ENCODE assay signal across 18 mouse cellular contexts in the genomic region with DNA sequence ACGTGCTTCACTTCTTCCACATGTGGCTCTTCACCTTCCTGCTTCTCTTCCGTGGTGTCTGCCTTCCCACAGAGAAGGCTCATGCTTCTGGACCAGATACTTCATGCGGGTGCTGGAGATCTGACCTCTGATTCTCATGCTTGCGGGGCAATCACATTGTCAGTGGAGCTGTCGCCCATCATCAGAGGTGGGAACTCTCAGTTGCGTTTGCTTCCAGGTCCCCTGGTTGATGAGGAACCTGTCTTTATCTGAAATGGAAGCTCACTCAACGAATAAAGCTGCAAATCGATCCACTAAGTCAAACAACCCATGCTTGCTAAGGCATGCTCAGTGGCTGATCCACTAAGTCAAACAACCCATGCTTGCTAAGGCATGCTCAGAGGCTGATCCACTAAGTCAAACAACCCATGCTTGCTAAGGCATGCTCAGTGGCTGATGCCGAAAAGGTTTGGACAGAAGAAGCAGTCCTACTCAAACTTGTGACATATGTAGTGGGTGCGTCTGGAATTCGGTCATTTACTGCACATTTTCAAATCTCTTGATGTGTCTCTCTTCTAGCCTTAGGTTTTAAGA. TPM values are rescaled to one million over a fixed set of nuclear protein-coding genes. Genes with fewer than 3 reads are reported as not detected.
A peak's percentile ranks its signal among the peaks of the same experiment; 100 is the strongest.
DNase-seq lines count a peak whose midpoint lies in the region; ATAC-seq and TF ChIP-seq lines count a peak whose summit lies in the region.
"Had no signal": no experiment of that assay in that cellular context is flagged by ENCODE, and none has a peak within 500 bp of the region (broad histone marks: within the 10 kb centered on the region; RNA-seq: fewer than 3 reads in every experiment).

No protein-coding gene starts in this region.

- no peaks in the 10 kb centered on the region for H3K27me3 ChIP-seq in liver, adult 2 months (ENCODE audit: control insufficient read depth, insufficient read depth, low read length)
- no peaks in the 10 kb centered on the region for H3K27me3 ChIP-seq in liver, embryonic 12.5 days (replicated peaks)
- no peaks in the 10 kb centered on the region for H3K27me3 ChIP-seq in liver, embryonic 16.5 days (ENCODE audit: control insufficient read depth, insufficient read depth, low read depth, low read length)
- H3K27me3 ChIP-seq in midbrain, embryonic 10.5 days (ENCODE audit: low read depth, poor library complexity, severe bottlenecking) = no peaks in the 10 kb centered on the region
- H3K27me3 ChIP-seq: hindbrain, embryonic 12.5 days had no signal

- H3K9ac ChIP-seq in liver, adult 2 months (ENCODE audit: low read depth, low read length) = no peak overlapping the region
- no peak overlapping the region for H3K9ac ChIP-seq in liver, embryonic 12.5 days
- H3K9ac ChIP-seq in liver, embryonic 16.5 days (ENCODE audit: low read depth, low read length) = no peak overlapping the region
- H3K9ac ChIP-seq: heart, embryonic 13.5 days; hindbrain, embryonic 12.5 days had no signal

- H3K4me1 ChIP-seq in liver, adult 2 months (ENCODE audit: control insufficient read depth, insufficient read depth, low read length) = peaks cover 17% of the 10 kb centered on the region; the same call in 1 of the 2 replicates
- no peaks in the 10 kb centered on the region for H3K4me1 ChIP-seq in liver, embryonic 12.5 days
- H3K4me1 ChIP-seq in liver, embryonic 16.5 days (ENCODE audit: control insufficient read depth, low read depth, low read length) = no peaks in the 10 kb centered on the region; the same call in 1 of the 2 replicates
- no peaks in the 10 kb centered on the region for H3K4me1 ChIP-seq in midbrain, embryonic 10.5 days
- H3K4me1 ChIP-seq: heart, embryonic 13.5 days; hindbrain, embryonic 12.5 days had no signal

- peak; percentile 93 for DNase-seq in liver, adult 2 months (ENCODE audit: extremely low read depth, low read depth, low spot score)
- DNase-seq in urinary bladder, postnatal 14 days (ENCODE audit: low spot score) = peak; percentile 30
- DNase-seq in urinary bladder, postnatal 10 days (ENCODE audit: low spot score) = no peak
- no peak for DNase-seq in midbrain, embryonic 10.5 days (ENCODE audit: low spot score)
- DNase-seq: adrenal gland, adult 2 months; adrenal gland, postnatal 25 days; cerebellum, adult 18-20 months; cerebellum, adult 9-11 months; cerebellum, postnatal 36 days; gastrocnemius, postnatal 10 days; heart, postnatal 4 days had no signal

- no peak overlapping the region for H3K4me2 ChIP-seq in liver, embryonic 12.5 days
- H3K4me2 ChIP-seq in liver, embryonic 16.5 days (ENCODE audit: low read depth, low read length) = no peak overlapping the region
- H3K4me2 ChIP-seq: heart, embryonic 13.5 days; hindbrain, embryonic 12.5 days had no signal

- no peaks in the 10 kb centered on the region for H3K79me2 ChIP-seq in liver, adult 2 months (ENCODE audit: control insufficient read depth, insufficient read depth, low read length)

- TF ChIP-seq CTCF in liver, adult 2 months (IDR thresholded peaks at IDR 0.05; ENCODE audit: low read depth, low read length) = no peak

- H3K4me3 ChIP-seq in liver, adult 2 months (ENCODE audit: insufficient read depth, low read depth, low read length) = no peak overlapping the region
- H3K4me3 ChIP-seq in liver, embryonic 12.5 days = no peak overlapping the region
- H3K4me3 ChIP-seq in liver, embryonic 16.5 days (ENCODE audit: low read depth, low read length) = no peak overlapping the region
- H3K4me3 ChIP-seq in midbrain, embryonic 10.5 days = no peak overlapping the region
- H3K4me3 ChIP-seq: heart, embryonic 13.5 days; hindbrain, embryonic 12.5 days had no signal

- no peak for TF ChIP-seq POLR2A in liver, adult 2 months (IDR thresholded peaks at IDR 0.05; ENCODE audit: extremely low read depth, insufficient read depth, low read length)

- WGBS in liver, adult 2 months = 31% methylated on average over 11 of the region's 11 CpGs
- 65% methylated on average over 11 of the region's 11 CpGs for WGBS in liver, embryonic 12.5 days (ENCODE audit: insufficient replicate concordance)
- 54% methylated on average over 11 of the region's 11 CpGs for WGBS in liver, embryonic 16.5 days (ENCODE audit: insufficient replicate concordance)
- WGBS in midbrain, embryonic 10.5 days = 90% methylated on average over 11 of the region's 11 CpGs

- no peaks in the 10 kb centered on the region for H3K36me3 ChIP-seq in liver, adult 2 months (ENCODE audit: control insufficient read depth, insufficient read depth, low read length)
- H3K36me3 ChIP-seq in liver, embryonic 12.5 days = no peaks in the 10 kb centered on the region
- no peaks in the 10 kb centered on the region for H3K36me3 ChIP-seq in liver, embryonic 16.5 days (ENCODE audit: control insufficient read depth, insufficient read depth)
- H3K36me3 ChIP-seq in midbrain, embryonic 10.5 days = no peaks in the 10 kb centered on the region
- H3K36me3 ChIP-seq: heart, embryonic 13.5 days; hindbrain, embryonic 12.5 days had no signal

- ATAC-seq in liver, embryonic 12.5 days = no peak
- peak; percentile 79 for ATAC-seq in liver, embryonic 16.5 days (ENCODE audit: low read depth)
- ATAC-seq: forebrain, embryonic 16.5 days; hindbrain, embryonic 16.5 days had no signal

- H3K9me3 ChIP-seq in liver, embryonic 12.5 days (replicated peaks) = no peaks in the 10 kb centered on the region
- no peaks in the 10 kb centered on the region for H3K9me3 ChIP-seq in liver, embryonic 16.5 days (replicated peaks; ENCODE audit: control insufficient read depth, low read length)
- no peaks in the 10 kb centered on the region for H3K9me3 ChIP-seq in midbrain, embryonic 10.5 days (replicated peaks)
- H3K9me3 ChIP-seq: heart, embryonic 13.5 days; hindbrain, embryonic 12.5 days had no signal

- H3K27ac ChIP-seq in liver, adult 2 months (replicated peaks; ENCODE audit: insufficient read depth, low read depth, low read length) = no peak overlapping the region; the same call in 1 of the 2 replicates
- H3K27ac ChIP-seq in liver, embryonic 12.5 days = no peak overlapping the region
- peak overlapping the region; percentile 14; the same call in 1 of the 2 replicates for H3K27ac ChIP-seq in liver, embryonic 16.5 days (ENCODE audit: low read length)
- no peak overlapping the region for H3K27ac ChIP-seq in midbrain, embryonic 10.5 days (replicated peaks)
- H3K27ac ChIP-seq: heart, embryonic 13.5 days; hindbrain, embryonic 12.5 days had no signal

RNA-seq across cellular contexts. Expression of gene Slc45a2, which starts 10.5 kb away (rescaled TPM):
- under 0.01 TPM in 1 of 2 replicates, not detected in the other for total RNA-seq in liver, adult 2 months (2014; rRNA removed)
- polyA plus RNA-seq in liver, adult 2 months (2012; rRNA removed) = 0.02 and 0.04 TPM in 2 replicates
- 0.04 TPM in 1 of 2 replicates, not detected in the other for polyA plus RNA-seq in liver, embryonic 12.5 days (2016; fragmentation: Nextera tagmentation; extraction: Ambion mirVana)
- polyA plus RNA-seq in liver, embryonic 16.5 days (2015; fragmentation: Nextera tagmentation; extraction: Ambion mirVana) = 0.05 TPM in 1 of 2 replicates, not detected in the other
- 0.12 and 0.16 TPM in 2 replicates for polyA plus RNA-seq in midbrain, embryonic 10.5 days (2016; fragmentation: Nextera tagmentation; extraction: Ambion mirVana)
- total RNA-seq: adrenal gland, adult 2 months; adrenal gland, postnatal 25 days; gastrocnemius, postnatal 10 days; heart, adult 8-10 months had no signal
- polyA plus RNA-seq: heart, embryonic 13.5 days had no signal

RNA-seq across cellular contexts. Expression of gene Rxfp3, which starts 26.7 kb away (rescaled TPM):
- total RNA-seq in liver, adult 2 months (2014; rRNA removed) = not detected in 2 replicates
- not detected in 2 replicates for polyA plus RNA-seq in liver, adult 2 months (2012; rRNA removed)
- 0.16 and 0.21 TPM in 2 replicates for polyA plus RNA-seq in liver, embryonic 12.5 days (2016; fragmentation: Nextera tagmentation; extraction: Ambion mirVana)
- polyA plus RNA-seq in liver, embryonic 16.5 days (2015; fragmentation: Nextera tagmentation; extraction: Ambion mirVana) = not detected in 2 replicates
- 0.33 and 0.82 TPM in 2 replicates for polyA plus RNA-seq in midbrain, embryonic 10.5 days (2016; fragmentation: Nextera tagmentation; extraction: Ambion mirVana)
- total RNA-seq: adrenal gland, adult 2 months; adrenal gland, postnatal 25 days had no signal
- polyA plus RNA-seq: adrenal gland, adult 2 months had no signal

RNA-seq across cellular contexts. Expression of gene Amacr, which starts 29.5 kb away (rescaled TPM):
- 103 and 119 TPM in 2 replicates for total RNA-seq in liver, adult 2 months (2014; rRNA removed)
- polyA plus RNA-seq in liver, adult 2 months (2012; rRNA removed) = 66.4 and 73.2 TPM in 2 replicates
- 10.7 and 13.7 TPM in 2 replicates for polyA plus RNA-seq in liver, embryonic 12.5 days (2016; fragmentation: Nextera tagmentation; extraction: Ambion mirVana)
- 24.0 and 26.6 TPM in 2 replicates for polyA plus RNA-seq in liver, embryonic 16.5 days (2015; fragmentation: Nextera tagmentation; extraction: Ambion mirVana)
- 12.9 and 13.0 TPM in 2 replicates for polyA plus RNA-seq in midbrain, embryonic 10.5 days (2016; fragmentation: Nextera tagmentation; extraction: Ambion mirVana)

RNA-seq across cellular contexts. Expression of gene Adamts12, which starts 53.5 kb away (rescaled TPM):
- 0.37 and 0.54 TPM in 2 replicates for total RNA-seq in liver, adult 2 months (2014; rRNA removed)
- polyA plus RNA-seq in liver, adult 2 months (2012; rRNA removed) = 0.07 and 0.09 TPM in 2 replicates
- polyA plus RNA-seq in liver, embryonic 12.5 days (2016; fragmentation: Nextera tagmentation; extraction: Ambion mirVana) = 0.85 and 0.87 TPM in 2 replicates
- polyA plus RNA-seq in liver, embryonic 16.5 days (2015; fragmentation: Nextera tagmentation; extraction: Ambion mirVana) = 0.26 and 0.34 TPM in 2 replicates
- polyA plus RNA-seq in midbrain, embryonic 10.5 days (2016; fragmentation: Nextera tagmentation; extraction: Ambion mirVana) = 1.7 and 2.0 TPM in 2 replicates

RNA-seq across cellular contexts. Expression of gene C1qtnf3, which starts 58.9 kb away (rescaled TPM):
- 0.13 TPM in 1 of 2 replicates, not detected in the other for total RNA-seq in liver, adult 2 months (2014; rRNA removed)
- polyA plus RNA-seq in liver, adult 2 months (2012; rRNA removed) = 0.05 TPM in 2 replicates
- polyA plus RNA-seq in liver, embryonic 12.5 days (2016; fragmentation: Nextera tagmentation; extraction: Ambion mirVana) = 0.12 and 0.19 TPM in 2 replicates
- polyA plus RNA-seq in liver, embryonic 16.5 days (2015; fragmentation: Nextera tagmentation; extraction: Ambion mirVana) = 0.46 and 0.60 TPM in 2 replicates
- polyA plus RNA-seq in midbrain, embryonic 10.5 days (2016; fragmentation: Nextera tagmentation; extraction: Ambion mirVana) = 0.10 and 0.40 TPM in 2 replicates
- total RNA-seq: heart, adult 8-10 months had no signal

Comparison
In these comparisons a context has a peak if more than half of its experiments do, and no peak if none do; other contexts are left out.
1. DNase-seq: peak in liver, adult 2 months (single experiment) and urinary bladder, postnatal 14 days (single experiment); none in urinary bladder, postnatal 10 days (single experiment) and midbrain, embryonic 10.5 days (single experiment).